Mouse (Mus musculus) colon, adult 2 months (tissue): ENCODE data around the gene Elmod2. TPM values are rescaled to one million over a fixed set of nuclear protein-coding genes. Genes with fewer than 3 reads are reported as not detected.

Experiments
- polyA plus RNA-seq: library from polyadenylated mRNA; depleted of rRNA; stranded (reverse); fragments of >200 nt; gene quantifications from 2 replicates; pipeline ENCODE4 v1.2.3, GENCODE M21; 2012; rRNA removed

The Elmod2 gene
- polyA plus RNA-seq: 1.2 and 1.3 TPM in 2 replicates

DNA sequence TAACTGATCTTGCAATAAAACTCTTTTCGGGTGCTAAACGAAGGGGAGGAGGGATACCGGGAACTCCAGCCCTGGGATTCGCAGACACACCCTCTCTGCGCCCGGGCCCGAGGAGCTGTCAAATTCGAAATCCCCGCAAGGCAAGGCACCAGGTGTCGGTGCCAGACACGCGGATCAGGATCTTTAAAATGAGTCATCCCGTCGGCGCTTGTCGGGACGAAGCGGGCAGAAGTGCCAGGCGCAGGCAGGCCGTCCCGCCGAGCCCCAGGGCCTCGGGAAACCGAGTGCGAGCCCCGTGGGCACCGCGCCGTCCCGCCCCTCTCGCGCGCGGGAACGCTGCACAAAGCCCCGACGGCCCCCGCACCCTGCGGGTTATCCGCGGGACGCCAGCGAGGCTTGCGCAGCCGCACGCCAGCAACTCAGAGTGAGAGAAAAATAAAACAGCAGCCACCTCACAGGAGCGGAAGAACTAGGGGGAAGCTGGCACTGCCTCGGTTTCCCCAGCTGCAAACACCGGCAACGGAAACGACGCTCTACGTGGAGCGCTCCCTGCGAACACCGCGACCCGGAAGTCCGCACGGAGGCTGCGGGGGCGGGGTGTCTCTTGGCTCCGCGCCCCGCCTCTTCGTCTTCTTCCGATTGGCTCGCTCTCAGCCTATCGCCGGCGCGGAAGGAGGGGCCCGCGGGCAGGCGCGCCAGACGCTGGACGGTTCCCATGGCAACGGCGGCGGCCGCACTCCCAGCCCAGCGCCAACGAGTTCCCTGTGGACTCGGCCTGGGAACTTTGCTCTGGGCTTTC is at the start of gene Elmod2:
Gene Elmod2, minus strand, starts transcription at position 588 of the 799 bp plus-strand sequence.

DNA sequence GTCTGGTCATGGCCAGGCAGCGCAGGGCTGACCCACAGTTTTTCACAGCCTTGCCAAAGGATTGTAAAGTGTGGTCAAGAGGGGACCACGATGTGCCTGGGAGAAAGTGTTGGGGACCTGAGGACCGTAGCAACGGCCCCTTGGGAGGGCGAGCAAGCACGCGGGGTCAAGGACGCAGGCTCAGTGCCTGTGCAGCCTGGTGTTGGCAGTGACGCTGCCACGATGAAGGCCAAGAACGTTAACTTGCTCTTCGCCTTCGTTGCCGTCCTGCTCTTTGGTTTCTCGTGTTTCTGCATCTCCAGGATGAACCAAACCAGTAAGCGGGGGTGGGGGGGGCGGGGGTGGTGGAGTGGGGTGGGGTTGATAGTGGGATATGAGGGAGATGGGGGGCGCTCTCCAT is 16.0 kb upstream of the Elmod2 start, which contains the start of gene Mgat4d:
Gene Mgat4d, plus strand, starts transcription at position 209 of the 400 bp plus-strand sequence.

DNA sequence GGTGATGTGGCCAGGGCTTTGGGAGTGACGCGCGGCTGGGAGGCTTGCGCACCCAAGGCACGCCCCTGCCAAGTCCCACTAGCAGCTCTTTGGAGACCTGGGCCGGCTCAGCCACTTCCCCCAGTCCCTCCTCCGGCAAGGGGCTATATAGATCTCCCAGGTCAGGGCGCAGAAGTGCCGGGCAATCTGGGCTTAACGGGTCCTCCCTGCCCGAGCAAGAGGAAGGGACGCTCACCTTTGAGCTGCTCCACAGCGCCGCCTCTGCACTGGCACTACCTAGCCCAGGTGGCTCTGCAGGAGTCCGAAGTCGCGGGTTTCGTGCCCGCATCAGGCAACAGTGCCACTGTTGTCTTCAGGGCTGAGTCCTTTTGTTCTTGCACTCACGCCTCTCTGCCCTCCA is 42.1 kb downstream of the Elmod2 start, which contains the start of gene Ucp1:
Gene Ucp1, plus strand, starts transcription at position 177 of the 400 bp plus-strand sequence.

Other genes starting within 250 kb of the Elmod2 start
- 5.6 and 11.4 TPM in 2 replicates for gene Tbc1d9, start 167.1 kb downstream of the Elmod2 start, polyA plus RNA-seq
- 1.3 and 2.0 TPM in 2 replicates for gene Gm10645, start 166.3 kb downstream of the Elmod2 start, polyA plus RNA-seq
- gene Ucp1, start 42.1 kb downstream of the Elmod2 start, polyA plus RNA-seq: not detected in 2 replicates
- gene Mgat4d, start 16.0 kb upstream of the Elmod2 start, polyA plus RNA-seq: not detected in 2 replicates
- gene Clgn, start 57.4 kb upstream of the Elmod2 start, polyA plus RNA-seq: 0.02 and 0.15 TPM in 2 replicates
- 1.2 and 1.4 TPM in 2 replicates for gene Scoc, start 125.9 kb upstream of the Elmod2 start, polyA plus RNA-seq
- not detected in 2 replicates for gene Olfr370, start 203.3 kb upstream of the Elmod2 start, polyA plus RNA-seq
- gene Ndufb7, start 234.2 kb upstream of the Elmod2 start, polyA plus RNA-seq: 413 and 526 TPM in 2 replicates